Mouse (Mus musculus) forebrain, embryonic 13.5 days (tissue): ENCODE measurements around the gene Ofcc1. TPM values are rescaled to one million over a fixed set of nuclear protein-coding genes. Genes with fewer than 3 reads are reported as not detected.

Source experiments
- ATAC-seq: fragments of 200-750 bp; cut with Nextera tagmentation; 2 replicates; pipeline ENCODE4 v1.8.0; 2017
- H3K27ac ChIP-seq: fragments of 300-500 bp; sonication (generic); 2 replicates; pipeline ENCODE4 v1.5.1; 2015; ENCODE audit warnings: inconsistent platforms, mild to moderate bottlenecking, moderate library complexity
- H3K27me3 ChIP-seq: fragments of 300-500 bp; sonication (generic); 2 replicates; pipeline ENCODE4 v1.6.1; 2015; ENCODE audit warnings: mild to moderate bottlenecking, inconsistent platforms
- H3K36me3 ChIP-seq: fragments of 300-500 bp; sonication (generic); 2 replicates; pipeline ENCODE4 v1.6.1; 2015; ENCODE audit warnings: mild to moderate bottlenecking, inconsistent platforms; ENCODE audit not compliant: poor library complexity, severe bottlenecking
- H3K4me1 ChIP-seq: fragments of 300-500 bp; sonication (generic); 2 replicates; pipeline ENCODE4 v1.6.1; 2015; ENCODE audit warnings: inconsistent platforms
- H3K4me2 ChIP-seq: fragments of 300-500 bp; sonication (generic); 2 replicates; pipeline ENCODE4 v1.6.1; 2015; ENCODE audit warnings: inconsistent platforms, mild to moderate bottlenecking, moderate library complexity
- H3K4me3 ChIP-seq: fragments of 300-500 bp; sonication (generic); 2 replicates; pipeline ENCODE4 v1.5.1; 2015; ENCODE audit warnings: mild to moderate bottlenecking, inconsistent platforms
- H3K9ac ChIP-seq: fragments of 300-500 bp; sonication (generic); 2 replicates; pipeline ENCODE4 v1.6.1; 2015; ENCODE audit warnings: mild to moderate bottlenecking, inconsistent platforms
- H3K9me3 ChIP-seq: fragments of 300-500 bp; sonication (generic); replicated peaks from 2 replicates; pipeline ENCODE4 v1.6.1; 2016; ENCODE audit warnings: inconsistent platforms
- WGBS: fragments of 180-500 bp; shearing (Covaris S2); methylation state at CpG from one replicate; pipeline ENCODE4 v1.1.7; 2015; 5-methylcytosine and 5-hydroxymethylcytosine counted together
- polyA plus RNA-seq: library from polyadenylated mRNA; unstranded; fragments of >200 nt; fragmentation: Nextera tagmentation; extraction: Ambion mirVana; gene quantifications from 2 replicates; pipeline ENCODE4 v1.2.1, GENCODE M21; 2015

Gene Ofcc1
- polyA plus RNA-seq, 1 experiment from 2014 or later, result not detected

DNA sequence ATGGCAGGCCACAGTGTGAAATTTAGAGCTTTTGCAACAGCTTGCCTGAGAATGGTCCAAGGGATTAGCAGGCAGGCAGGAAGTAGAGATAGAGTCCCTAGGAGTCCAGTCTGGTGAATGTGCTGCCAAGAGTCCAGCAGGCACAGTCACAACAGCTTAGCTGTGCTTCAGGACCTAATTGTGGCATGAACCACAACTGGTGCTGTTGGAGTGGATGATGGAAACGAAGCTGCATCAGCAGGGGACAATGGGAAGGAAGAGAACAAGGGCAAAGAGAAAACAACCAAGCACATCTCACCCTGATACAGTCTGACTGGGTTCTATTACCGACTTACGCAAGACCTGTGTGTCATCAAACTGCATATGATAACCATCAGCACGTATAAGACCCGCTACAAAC lies 300.0 kb downstream of the Ofcc1 start:
- no peak for ATAC-seq
- H3K36me3 ChIP-seq, result no peaks in the 10 kb centered on the region
- H3K27me3 ChIP-seq, result no peaks in the 10 kb centered on the region
- H3K27ac ChIP-seq, result no peak overlapping the region
- WGBS, result 88% methylated on average over 5 of the region's 5 CpGs
- H3K4me1 ChIP-seq, result no peaks in the 10 kb centered on the region
- no peak overlapping the region for H3K4me3 ChIP-seq
- H3K9me3 ChIP-seq, result no peaks in the 10 kb centered on the region
- no peak overlapping the region for H3K4me2 ChIP-seq
- H3K9ac ChIP-seq, result no peak overlapping the region

DNA sequence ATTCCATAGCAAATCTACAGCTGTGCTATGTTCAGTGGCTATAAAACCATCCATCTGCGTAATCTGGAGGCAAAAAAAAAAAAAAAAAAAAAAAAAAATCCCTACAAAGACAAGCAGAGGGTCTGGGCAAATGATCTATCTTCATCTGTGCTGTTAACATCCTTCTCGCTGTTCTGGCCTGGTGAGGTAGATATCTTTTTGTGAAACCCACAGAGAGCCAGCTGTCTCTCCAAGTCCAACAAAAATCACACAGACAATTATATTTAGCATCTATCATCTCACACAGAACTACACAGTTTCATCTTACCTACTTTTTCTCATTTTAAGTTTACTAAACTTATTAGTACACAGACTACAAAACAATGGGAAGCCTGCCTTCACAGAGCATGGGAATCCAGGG lies 323.4 kb downstream of the Ofcc1 start:
- Histone ChIP-seq H3K4me3 (no peak overlapping the region), H3K36me3 (no peaks in the 10 kb centered on the region), H3K4me2 (no peak overlapping the region), H3K9me3 (no peaks in the 10 kb centered on the region), H3K4me1 (no peaks in the 10 kb centered on the region), H3K27me3 (no peaks in the 10 kb centered on the region), H3K27ac (no peak overlapping the region), H3K9ac (no peak overlapping the region)
- 98% methylated on average over 2 of the region's 2 CpGs for WGBS
- ATAC-seq, result no peak

- H3K9ac ChIP-seq, result no peak overlapping the region
These were observed 324.1 kb downstream of the Ofcc1 start for GRCm38 (mm10) chr13:40036981-40037765.

GRCm38 (mm10) chr13:40029426-40029825 lies 331.8 kb downstream of the Ofcc1 start:
- no peak overlapping the region for H3K9ac ChIP-seq
- no peak overlapping the region for H3K4me2 ChIP-seq
- H3K4me3 ChIP-seq, result no peak overlapping the region
- 94% methylated on average over 1 of the region's 1 CpGs for WGBS
- no peak overlapping the region for H3K27ac ChIP-seq
- no peaks in the 10 kb centered on the region for H3K27me3 ChIP-seq
- no peaks in the 10 kb centered on the region for H3K36me3 ChIP-seq
- H3K9me3 ChIP-seq, result no peaks in the 10 kb centered on the region
- no peaks in the 10 kb centered on the region for H3K4me1 ChIP-seq
- no peak for ATAC-seq

More at GRCm38 (mm10) chr13:40036981-40037765, 324.1 kb downstream of the Ofcc1 start:
- no peaks in the 10 kb centered on the region for H3K27me3 ChIP-seq
- H3K4me3 ChIP-seq, result no peak overlapping the region
- ATAC-seq, result no peak
- WGBS, result 85% methylated on average over 17 of the region's 17 CpGs
- no peaks in the 10 kb centered on the region for H3K9me3 ChIP-seq
- H3K4me1 ChIP-seq, result no peaks in the 10 kb centered on the region
- H3K27ac ChIP-seq, result no peak overlapping the region
- no peak overlapping the region for H3K4me2 ChIP-seq
- no peaks in the 10 kb centered on the region for H3K36me3 ChIP-seq

GRCm38 (mm10) chr13:40028827-40029226 lies 332.4 kb downstream of the Ofcc1 start:
- H3K27ac ChIP-seq, result no peak overlapping the region
- no peaks in the 10 kb centered on the region for H3K36me3 ChIP-seq
- ATAC-seq, result no peak
- H3K4me3 ChIP-seq, result no peak overlapping the region
- H3K9me3 ChIP-seq, result no peaks in the 10 kb centered on the region
- H3K9ac ChIP-seq, result no peak overlapping the region
- 94% methylated on average over 4 of the region's 4 CpGs for WGBS
- H3K4me2 ChIP-seq, result no peak overlapping the region
- H3K4me1 ChIP-seq, result no peaks in the 10 kb centered on the region
- H3K27me3 ChIP-seq, result no peaks in the 10 kb centered on the region

GRCm38 (mm10) chr13:40025816-40026215 lies 335.4 kb downstream of the Ofcc1 start:
- Histone ChIP-seq H3K4me2 (no peak overlapping the region), H3K27me3 (no peaks in the 10 kb centered on the region), H3K36me3 (no peaks in the 10 kb centered on the region), H3K9me3 (no peaks in the 10 kb centered on the region), H3K4me3 (no peak overlapping the region), H3K27ac (no peak overlapping the region), H3K4me1 (no peaks in the 10 kb centered on the region), H3K9ac (no peak overlapping the region)
- ATAC-seq, result no peak
- WGBS, result 95% methylated on average over 4 of the region's 4 CpGs

DNA sequence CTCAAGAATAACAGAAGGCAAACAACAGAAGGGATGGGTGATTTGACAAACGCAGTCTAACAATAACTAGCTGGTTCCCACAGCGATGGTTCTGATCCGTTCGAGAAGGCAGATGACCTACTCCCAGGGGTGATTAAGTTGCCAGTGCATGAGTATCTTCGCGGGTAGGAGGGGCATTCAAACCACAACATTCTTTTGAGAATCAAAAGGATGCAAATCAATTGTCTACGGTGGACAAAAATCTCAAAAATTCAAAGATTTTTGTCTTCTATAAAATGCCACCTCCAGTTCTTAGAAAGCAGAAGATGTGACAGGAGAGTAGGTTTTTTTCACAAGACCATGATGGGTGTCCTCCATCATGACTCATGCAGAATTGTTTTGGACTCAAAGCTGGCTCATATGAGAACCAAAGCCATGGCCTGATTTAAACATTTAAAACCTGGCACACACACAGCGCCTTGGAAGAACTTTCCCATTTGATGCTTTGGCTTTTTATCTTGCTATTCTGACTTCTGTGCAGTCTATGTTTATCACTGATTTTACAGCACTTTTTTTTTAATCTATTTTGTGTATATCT lies 338.0 kb downstream of the Ofcc1 start:
- no peak overlapping the region for H3K4me2 ChIP-seq
- no peaks in the 10 kb centered on the region for H3K36me3 ChIP-seq
- H3K27me3 ChIP-seq, result no peaks in the 10 kb centered on the region
- WGBS, result 54% methylated on average over 8 of the region's 8 CpGs
- H3K4me1 ChIP-seq, result no peaks in the 10 kb centered on the region
- no peak overlapping the region for H3K27ac ChIP-seq
- H3K9me3 ChIP-seq, result no peaks in the 10 kb centered on the region
- no peak overlapping the region for H3K4me3 ChIP-seq
- no peak overlapping the region for H3K9ac ChIP-seq
- no peak for ATAC-seq

DNA sequence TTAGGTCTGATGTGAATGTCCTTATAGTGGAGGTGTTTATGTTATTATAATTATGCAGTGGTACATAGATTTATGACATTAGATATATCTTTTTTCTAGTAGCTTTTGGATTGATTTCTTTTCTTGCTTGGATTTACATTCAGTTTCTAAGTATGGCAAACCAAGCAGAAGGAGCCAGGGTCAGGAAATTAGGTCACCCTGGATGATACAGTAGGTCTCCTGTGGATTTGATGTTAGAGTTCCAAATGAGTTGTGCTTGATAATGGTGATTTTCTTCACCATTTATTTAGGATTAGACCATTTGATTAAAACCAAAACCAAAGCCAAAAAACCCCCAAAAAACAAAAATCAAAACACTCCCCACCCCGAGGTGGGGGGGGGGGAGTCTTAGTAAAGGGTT lies 338.6 kb downstream of the Ofcc1 start:
- Histone ChIP-seq H3K27ac (no peak overlapping the region), H3K9me3 (no peaks in the 10 kb centered on the region), H3K9ac (no peak overlapping the region), H3K36me3 (no peaks in the 10 kb centered on the region), H3K4me3 (no peak overlapping the region), H3K4me1 (no peaks in the 10 kb centered on the region), H3K4me2 (no peak overlapping the region), H3K27me3 (no peaks in the 10 kb centered on the region)
- no peak for ATAC-seq
- WGBS, result 61% methylated on average over 1 of the region's 1 CpGs

GRCm38 (mm10) chr13:40000236-40000635 lies 361.0 kb downstream of the Ofcc1 start:
- no peak for ATAC-seq
- WGBS, result 84% methylated on average over 8 of the region's 8 CpGs

GRCm38 (mm10) chr13:39997901-39998300 lies 363.3 kb downstream of the Ofcc1 start:
- no peak overlapping the region for H3K27ac ChIP-seq
- WGBS, result 82% methylated on average over 4 of the region's 4 CpGs
- H3K9ac ChIP-seq, result no peak overlapping the region
- no peaks in the 10 kb centered on the region for H3K9me3 ChIP-seq
- no peaks in the 10 kb centered on the region for H3K4me1 ChIP-seq
- no peak for ATAC-seq
- no peak overlapping the region for H3K4me3 ChIP-seq
- H3K36me3 ChIP-seq, result no peaks in the 10 kb centered on the region
- no peaks in the 10 kb centered on the region for H3K27me3 ChIP-seq
- no peak overlapping the region for H3K4me2 ChIP-seq

More at GRCm38 (mm10) chr13:40000236-40000635, 361.0 kb downstream of the Ofcc1 start:
- no peak overlapping the region for H3K9ac ChIP-seq
- no peaks in the 10 kb centered on the region for H3K36me3 ChIP-seq
- H3K27ac ChIP-seq, result no peak overlapping the region
- H3K27me3 ChIP-seq, result no peaks in the 10 kb centered on the region
- H3K9me3 ChIP-seq, result no peaks in the 10 kb centered on the region
- no peaks in the 10 kb centered on the region for H3K4me1 ChIP-seq
- no peak overlapping the region for H3K4me3 ChIP-seq
- no peak overlapping the region for H3K4me2 ChIP-seq

DNA sequence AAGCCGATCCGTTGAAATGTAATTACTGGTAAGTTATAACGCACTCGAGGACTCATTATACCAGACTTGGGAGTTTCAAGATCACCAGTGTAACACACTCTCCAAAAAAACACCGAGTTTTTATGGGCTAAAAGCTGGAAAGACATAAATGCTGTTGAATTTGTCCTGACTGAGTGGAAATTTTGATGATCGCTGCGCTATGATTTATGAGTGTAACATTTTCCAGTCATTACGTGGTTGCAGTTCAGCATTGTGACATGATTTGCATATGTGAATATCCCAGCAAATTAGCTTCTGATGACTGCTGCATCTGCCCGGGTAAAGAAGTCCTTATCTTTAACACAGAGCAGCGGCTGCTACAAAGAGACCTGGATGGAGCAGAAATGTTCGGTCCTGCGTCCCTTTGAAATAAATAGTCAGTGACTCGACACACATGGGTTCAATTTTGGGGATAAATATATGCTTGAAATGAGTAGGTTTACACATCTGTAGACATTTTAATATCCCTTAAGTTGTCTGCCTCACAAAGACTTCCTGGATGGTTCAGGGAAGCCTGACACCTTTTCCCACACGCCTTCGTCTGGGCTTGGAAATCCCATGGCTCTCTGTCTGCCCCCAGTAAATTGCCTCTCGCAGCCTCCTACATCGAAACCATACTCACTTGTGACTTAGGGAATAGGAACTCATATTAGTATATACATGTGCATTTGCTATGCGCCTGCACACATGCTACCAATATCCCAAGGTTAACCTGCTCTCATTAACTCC lies 381.8 kb downstream of the Ofcc1 start:
- no peaks in the 10 kb centered on the region for H3K4me1 ChIP-seq
- 80% methylated on average over 18 of the region's 18 CpGs for WGBS
- ATAC-seq, result no peak
- H3K36me3 ChIP-seq, result no peaks in the 10 kb centered on the region
- H3K9ac ChIP-seq, result no peak overlapping the region
- H3K27me3 ChIP-seq, result no peaks in the 10 kb centered on the region
- no peak overlapping the region for H3K27ac ChIP-seq
- H3K9me3 ChIP-seq, result no peaks in the 10 kb centered on the region
- H3K4me3 ChIP-seq, result no peak overlapping the region
- no peak overlapping the region for H3K4me2 ChIP-seq

DNA sequence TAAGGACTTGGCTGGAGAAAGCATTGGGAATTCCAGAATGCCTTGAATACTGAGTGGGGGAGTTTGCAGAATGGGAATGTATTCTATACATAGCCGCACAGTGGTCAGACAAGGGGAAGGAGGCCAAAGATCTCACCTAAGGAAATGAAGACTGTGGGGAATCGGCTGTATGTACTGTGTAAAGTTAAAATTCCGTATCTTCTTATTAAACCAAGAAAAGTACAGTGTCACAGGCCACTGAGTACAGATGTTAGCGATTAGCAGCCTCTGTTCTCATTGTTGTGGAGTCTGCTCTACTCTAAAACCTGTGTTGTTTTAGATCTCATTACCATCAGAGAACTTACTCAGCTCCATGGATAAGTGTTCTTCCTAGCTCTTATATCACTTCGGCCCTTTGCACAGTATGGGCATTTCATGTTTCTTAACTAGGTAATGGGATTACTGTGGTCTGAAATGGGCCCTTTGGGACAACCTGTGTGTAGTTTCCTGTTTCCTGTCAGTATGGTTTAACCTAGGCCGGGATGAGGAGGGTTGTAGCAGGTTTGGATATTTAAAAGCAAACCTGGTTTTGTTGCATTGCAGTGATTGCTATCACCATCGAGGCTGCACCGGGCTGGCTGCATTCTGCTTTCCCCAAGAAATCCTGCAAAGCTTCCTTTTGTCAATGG lies 392.8 kb downstream of the Ofcc1 start:
- Histone ChIP-seq H3K4me1 (no peaks in the 10 kb centered on the region), H3K4me3 (no peak overlapping the region), H3K27ac (no peak overlapping the region), H3K36me3 (no peaks in the 10 kb centered on the region), H3K9ac (no peak overlapping the region), H3K27me3 (no peaks in the 10 kb centered on the region), H3K4me2 (no peak overlapping the region), H3K9me3 (0 out of 2 replicates have a peak, but pooled peaks cover 5% of the 10 kb centered on the region)
- no peak for ATAC-seq
- WGBS, result 88% methylated on average over 8 of the region's 8 CpGs
